Mouse (Mus musculus): ENCODE results near the gene Pdk1.

Gene Pdk1

GRCm38 (mm10) chr2:71938716-71939393 lies 65.8 kb downstream of the Pdk1 start:
- DNase-seq (ENCODE audit: extremely low spot score), result no peak

DNA sequence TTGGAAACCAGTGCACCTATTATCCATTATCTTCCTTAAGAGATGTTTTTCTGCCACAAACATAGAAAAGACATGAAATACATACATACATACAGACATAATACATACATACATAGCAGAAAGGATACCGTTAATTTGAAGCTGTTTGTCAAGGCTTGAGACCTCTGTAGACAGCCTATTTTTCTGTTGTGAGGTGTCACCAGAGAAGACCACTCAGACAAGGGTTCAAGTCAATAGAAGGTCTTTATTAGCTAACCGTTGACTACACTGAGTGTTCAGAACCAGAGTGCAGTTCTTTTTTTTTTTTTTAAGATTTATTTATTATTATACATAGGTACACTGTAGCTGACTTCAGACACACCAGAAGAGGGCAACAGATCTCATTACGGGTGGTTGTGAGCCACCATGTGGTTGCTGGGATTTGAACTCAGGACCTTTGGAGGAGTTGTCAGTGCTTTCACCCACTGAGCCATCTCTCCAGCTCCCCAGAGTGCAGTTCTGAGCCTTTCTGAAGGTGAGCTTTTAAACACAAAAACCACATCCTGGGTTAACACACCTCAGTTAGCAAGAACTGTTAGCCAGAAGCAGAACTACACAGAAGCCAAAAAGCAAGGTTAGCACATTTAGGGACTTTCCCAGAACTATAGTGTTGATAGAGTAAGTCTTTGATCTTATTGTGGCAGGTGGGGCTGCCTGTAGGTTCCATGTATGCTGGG lies 68.1 kb downstream of the Pdk1 start:
- DNase-seq (ENCODE audit: extremely low spot score), result no peak

GRCm38 (mm10) chr2:71941721-71942087 lies 68.7 kb downstream of the Pdk1 start:
- no peak for DNase-seq (ENCODE audit: extremely low spot score)

GRCm38 (mm10) chr2:71951212-71951611 lies 78.2 kb downstream of the Pdk1 start:
- no peak for DNase-seq (ENCODE audit: extremely low spot score)
